Mouse (Mus musculus) midbrain, embryonic 14.5 days (tissue): ENCODE measurements around the gene Tubb5. TPM values are rescaled to one million over a fixed set of nuclear protein-coding genes. Genes with fewer than 3 reads are reported as not detected.

ENCODE experiments used
- ATAC-seq: fragments of 200-750 bp; cut with Nextera tagmentation; 2 replicates; pipeline ENCODE4 v1.8.0; 2017; ENCODE audit warnings: moderate number of reproducible peaks, moderate library complexity; ENCODE audit not compliant: low FRiP score, low TSS enrichment
- DNase-seq: peaks from one replicate; pipeline ENCODE4 v3.0.0-alpha.2; 2015
- H3K27ac ChIP-seq: fragments of 300-500 bp; sonication (generic); replicated peaks from 2 replicates; pipeline ENCODE4 v1.5.1; 2014; ENCODE audit warnings: mild to moderate bottlenecking, low read depth, low read length, moderate library complexity
- H3K27me3 ChIP-seq: fragments of 300-500 bp; sonication (generic); 2 replicates; pipeline ENCODE4 v1.6.1; 2014; ENCODE audit warnings: low read length, control low read depth, mixed read lengths; ENCODE audit not compliant: control insufficient read depth, insufficient read depth
- H3K36me3 ChIP-seq: fragments of 300-500 bp; sonication (generic); 2 replicates; pipeline ENCODE4 v1.6.1; 2014; ENCODE audit warnings: low read length, control low read depth; ENCODE audit not compliant: control insufficient read depth, insufficient read depth
- H3K4me1 ChIP-seq: fragments of 300-500 bp; sonication (generic); 2 replicates; pipeline ENCODE4 v1.6.1; 2014; ENCODE audit warnings: mild to moderate bottlenecking, antibody characterized with exemption, low read length, control low read depth; ENCODE audit not compliant: control insufficient read depth, insufficient read depth
- H3K4me2 ChIP-seq: fragments of 300-500 bp; sonication (generic); 2 replicates; pipeline ENCODE4 v1.6.1; 2014; ENCODE audit warnings: mild to moderate bottlenecking, low read length, moderate library complexity
- H3K4me3 ChIP-seq: fragments of 300-500 bp; sonication (generic); replicated peaks from 2 replicates; pipeline ENCODE4 v1.5.1; 2014; ENCODE audit warnings: low read depth, low read length
- H3K9ac ChIP-seq: fragments of 300-500 bp; sonication (generic); replicated peaks from 2 replicates; pipeline ENCODE4 v1.6.1; 2014; ENCODE audit warnings: mild to moderate bottlenecking, low read length, moderate library complexity
- H3K9me3 ChIP-seq: fragments of 300-500 bp; sonication (generic); 2 replicates; pipeline ENCODE4 v1.6.1; 2016; ENCODE audit warnings: low read length, control low read depth, mixed read lengths; ENCODE audit not compliant: control insufficient read depth
- WGBS: fragments of 180-500 bp; shearing (Covaris S2); extraction: QIAGEN DNeasy Blood & Tissue Kit; methylation state at CpG from one replicate; pipeline ENCODE4 v1.1.7; 2014; 5-methylcytosine and 5-hydroxymethylcytosine counted together
- microRNA-seq: library from miRNA; unstranded; fragments of <30 nt; microRNA quantifications from one replicate; pipeline ENCODE4, GENCODE M21; 2016
- polyA plus RNA-seq: library from polyadenylated mRNA; unstranded; fragments of >200 nt; fragmentation: Nextera tagmentation; extraction: Ambion mirVana; gene quantifications from 2 replicates; pipeline ENCODE4 v1.2.1, GENCODE M21; 2014

Tubb5 gene
- polyA plus RNA-seq, 1 experiment from 2014 or later, result 1,880 TPM

- H3K4me3 ChIP-seq, result no peak overlapping the region
- ATAC-seq (no peak), DNase-seq (peak; percentile 2)
- no peaks in the 10 kb centered on the region for H3K4me1 ChIP-seq
- H3K4me2 ChIP-seq, result no peak overlapping the region
- H3K9ac ChIP-seq, result no peak overlapping the region
- WGBS, result 78% methylated on average over 6 of the region's 6 CpGs
- H3K27me3 ChIP-seq, result no peaks in the 10 kb centered on the region
- H3K36me3 ChIP-seq, result no peaks in the 10 kb centered on the region
- H3K27ac ChIP-seq, result no peak overlapping the region
- no peaks in the 10 kb centered on the region for H3K9me3 ChIP-seq
Observed at GRCm38 (mm10) chr17:35783944-35784343, 54.2 kb downstream of the Tubb5 start.

Small RNA genes lying within 50 kb of the gene (microRNA-seq; reads per million reads assigned to microRNA genes)
- not detected for gene Gm28033

Other genes starting within 250 kb of the Tubb5 start
- not detected in 2 replicates for gene Sfta2, start 236.8 kb downstream of the Tubb5 start, polyA plus RNA-seq
- gene Gm9573, start 211.7 kb downstream of the Tubb5 start, polyA plus RNA-seq, result not detected in 2 replicates
- not detected in 2 replicates for gene Mucl3, start 194.6 kb downstream of the Tubb5 start, polyA plus RNA-seq
- gene Vars2, start 170.7 kb downstream of the Tubb5 start, polyA plus RNA-seq, result 9.5 and 14.8 TPM in 2 replicates
- gene Gtf2h4, start 164.6 kb downstream of the Tubb5 start, polyA plus RNA-seq, result 23.6 and 25.5 TPM in 2 replicates
- 52.9 and 87.2 TPM in 2 replicates for gene Ddr1, start 133.7 kb downstream of the Tubb5 start, polyA plus RNA-seq
- 3.3 and 4.0 TPM in 2 replicates for gene Ier3, start 16.6 kb downstream of the Tubb5 start, polyA plus RNA-seq
- gene Flot1, start 15.1 kb downstream of the Tubb5 start, polyA plus RNA-seq, result 59.9 and 74.0 TPM in 2 replicates
- 7.3 and 8.2 TPM in 2 replicates for gene Mdc1, start 3.2 kb upstream of the Tubb5 start, polyA plus RNA-seq
- gene Nrm, start 23.0 kb upstream of the Tubb5 start, polyA plus RNA-seq, result 14.5 and 20.2 TPM in 2 replicates
- gene Ppp1r18, start 27.3 kb upstream of the Tubb5 start, polyA plus RNA-seq, result 17.4 and 21.0 TPM in 2 replicates
- gene Dhx16, start 41.5 kb upstream of the Tubb5 start, polyA plus RNA-seq, result 27.4 and 30.7 TPM in 2 replicates
- 50.7 and 70.0 TPM in 2 replicates for gene 2310061I04Rik, start 59.1 kb upstream of the Tubb5 start, polyA plus RNA-seq
- 478 and 503 TPM in 2 replicates for gene Atat1, start 71.8 kb upstream of the Tubb5 start, polyA plus RNA-seq
- gene Mrps18b, start 78.1 kb upstream of the Tubb5 start, polyA plus RNA-seq, result 54.9 and 55.3 TPM in 2 replicates
- 36.3 and 45.2 TPM in 2 replicates for gene Ppp1r10, start 78.1 kb upstream of the Tubb5 start, polyA plus RNA-seq
- 64.9 and 82.4 TPM in 2 replicates for gene Abcf1, start 131.5 kb upstream of the Tubb5 start, polyA plus RNA-seq
- 42.4 and 49.6 TPM in 2 replicates for gene Gnl1, start 141.5 kb upstream of the Tubb5 start, polyA plus RNA-seq
- gene Prr3, start 141.9 kb upstream of the Tubb5 start, polyA plus RNA-seq, result 80.3 and 87.3 TPM in 2 replicates
- gene H2-T24, start 182.3 kb upstream of the Tubb5 start, polyA plus RNA-seq, result 7.4 and 9.8 TPM in 2 replicates
- 4.4 TPM in 2 replicates for gene H2-T23, start 194.5 kb upstream of the Tubb5 start, polyA plus RNA-seq
- gene H2-T22, start 204.4 kb upstream of the Tubb5 start, polyA plus RNA-seq, result 4.8 and 7.5 TPM in 2 replicates
- gene Gm6034, start 204.7 kb upstream of the Tubb5 start, polyA plus RNA-seq, result not detected in 2 replicates
- not detected in 2 replicates for gene Gm11127, start 220.1 kb upstream of the Tubb5 start, polyA plus RNA-seq